Mouse (Mus musculus): Measurements from ENCODE around the gene Sorcs3.

DNA sequence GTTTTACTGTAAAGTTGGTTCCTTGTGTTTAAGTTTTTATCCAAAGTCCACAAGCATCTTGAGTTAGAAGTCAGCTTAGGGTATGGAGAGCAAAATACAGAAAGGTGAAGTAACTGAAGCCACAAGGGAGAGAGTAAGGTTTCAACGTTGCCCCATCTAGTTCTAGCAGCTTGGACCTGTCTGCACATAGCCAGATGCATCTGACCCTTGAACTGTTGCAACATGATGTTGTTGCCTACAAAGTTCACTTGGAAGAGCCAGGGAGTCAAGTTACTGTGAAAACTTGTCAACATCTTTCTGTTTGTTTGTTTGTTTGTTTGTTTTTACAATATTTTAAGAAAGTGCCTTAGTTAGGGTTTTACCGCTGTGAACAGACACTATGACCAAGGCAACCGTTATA is 40.5 kb upstream of the Sorcs3 start:
- no peak for TF ChIP-seq CTCF (IDR thresholded peaks at IDR 0.05; ENCODE audit: low read depth)
- TF ChIP-seq EP300 (IDR thresholded peaks at IDR 0.05; ENCODE audit: low read depth): no peak

Measured in heart, postnatal 0 days (tissue).